Mouse (Mus musculus) thymus, adult 2 months (tissue): Measurements from ENCODE around the gene Slc9a3r1.

Source experiments
- CTCF ChIP-seq: fragments of 200-500 bp; IDR thresholded peaks from 2 replicates; pipeline ENCODE4 v1.5.1; 2012; ENCODE audit warnings: mild to moderate bottlenecking, control low read depth, low read length, moderate library complexity, borderline replicate concordance; ENCODE audit not compliant: control insufficient read depth, poor library complexity, insufficient read depth; ENCODE audit errors: extremely low read depth
- POLR2A ChIP-seq: fragments of 200-500 bp; IDR thresholded peaks from 2 replicates; pipeline ENCODE4 v1.6.1; 2012; ENCODE audit warnings: mild to moderate bottlenecking, low read length, control low read depth, moderate library complexity; ENCODE audit not compliant: control insufficient read depth, poor library complexity, insufficient read depth; ENCODE audit errors: extremely low read depth

DNA sequence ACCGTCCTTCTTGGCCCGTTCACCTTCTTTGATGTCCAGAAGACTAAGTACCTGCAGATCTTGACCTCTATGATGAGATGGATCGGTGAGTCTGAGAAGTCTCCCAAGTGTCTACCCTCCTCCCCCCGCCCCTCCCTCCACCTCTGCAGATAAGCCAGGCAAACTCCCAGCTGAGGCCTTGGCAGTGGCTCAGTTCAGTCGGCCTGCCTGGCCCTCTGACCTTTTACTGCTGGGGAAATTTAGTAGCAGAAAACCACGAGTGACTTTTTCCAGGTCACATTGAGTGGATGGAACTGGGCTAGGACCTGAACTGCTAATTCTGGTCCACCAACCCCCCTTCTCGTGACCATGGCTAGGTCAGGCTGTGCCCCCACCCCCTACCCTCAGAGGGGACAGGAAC is 65.3 kb downstream of the Slc9a3r1 start:
- TF ChIP-seq CTCF = no peak
- TF ChIP-seq POLR2A = no peak
